Mouse (Mus musculus): ENCODE results near the gene 4933415A04Rik.

GRCm38 (mm10) chr11:43569595-43569994 lies 17.2 kb upstream of the 4933415A04Rik start:
- no peak for TF ChIP-seq POLR2A (IDR thresholded peaks at IDR 0.05; ENCODE audit: borderline replicate concordance, extremely low read depth, low read depth, low read length)
- TF ChIP-seq CTCF (IDR thresholded peaks at IDR 0.05; ENCODE audit: insufficient read depth, low read length), result no peak
